Mouse (Mus musculus): ENCODE measurements around the gene Hbp1.

Hbp1 gene

GRCm38 (mm10) chr12:31900391-31900914 lies 49.9 kb downstream of the Hbp1 start:
- DNase-seq: no peak

DNA sequence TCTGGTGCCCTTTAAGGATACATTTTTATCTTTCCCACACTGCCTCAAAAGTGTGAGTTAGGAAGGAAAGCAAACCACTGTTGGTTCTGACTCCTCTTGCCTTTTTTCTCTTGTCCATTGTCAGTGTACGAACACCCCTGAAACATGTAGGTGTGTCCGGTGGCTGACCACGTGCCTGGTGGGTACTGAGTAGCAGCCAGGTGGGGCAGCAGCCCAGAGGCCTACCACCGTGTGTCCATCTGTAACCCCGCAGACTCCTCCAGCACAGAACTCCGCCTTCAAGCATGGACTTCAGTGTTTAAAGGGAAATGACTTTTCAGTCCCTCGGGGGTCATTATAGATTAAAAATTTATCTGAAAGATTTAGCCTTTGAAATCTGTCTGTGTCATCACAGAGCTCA lies 52.9 kb downstream of the Hbp1 start:
- DNase-seq: no peak

- no peak for DNase-seq
These were observed 53.3 kb downstream of the Hbp1 start for GRCm38 (mm10) chr12:31896986-31897385.

GRCm38 (mm10) chr12:31896295-31896694 lies 54.0 kb downstream of the Hbp1 start:
- DNase-seq: no peak

DNA sequence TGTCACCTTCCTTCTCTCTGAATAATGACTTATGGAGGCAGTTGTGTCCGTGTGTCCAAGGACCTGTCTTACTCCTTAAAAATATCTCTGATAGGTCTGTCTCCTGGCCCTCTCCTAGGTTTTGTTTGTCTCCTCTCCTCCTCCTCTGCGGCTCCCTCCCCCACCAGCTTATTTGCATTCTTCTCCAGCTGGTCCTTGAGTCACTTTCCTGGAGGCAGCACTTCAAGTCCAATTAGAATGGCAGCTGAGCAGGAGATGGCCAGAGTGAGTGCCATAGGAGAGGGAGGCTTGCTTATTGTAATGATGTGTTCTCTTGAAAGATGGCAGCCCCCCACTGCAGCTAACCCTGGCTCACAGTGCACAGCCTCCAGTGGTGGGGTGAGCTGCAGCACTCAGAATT lies 54.4 kb downstream of the Hbp1 start:
- DNase-seq: peak; percentile 85

DNA sequence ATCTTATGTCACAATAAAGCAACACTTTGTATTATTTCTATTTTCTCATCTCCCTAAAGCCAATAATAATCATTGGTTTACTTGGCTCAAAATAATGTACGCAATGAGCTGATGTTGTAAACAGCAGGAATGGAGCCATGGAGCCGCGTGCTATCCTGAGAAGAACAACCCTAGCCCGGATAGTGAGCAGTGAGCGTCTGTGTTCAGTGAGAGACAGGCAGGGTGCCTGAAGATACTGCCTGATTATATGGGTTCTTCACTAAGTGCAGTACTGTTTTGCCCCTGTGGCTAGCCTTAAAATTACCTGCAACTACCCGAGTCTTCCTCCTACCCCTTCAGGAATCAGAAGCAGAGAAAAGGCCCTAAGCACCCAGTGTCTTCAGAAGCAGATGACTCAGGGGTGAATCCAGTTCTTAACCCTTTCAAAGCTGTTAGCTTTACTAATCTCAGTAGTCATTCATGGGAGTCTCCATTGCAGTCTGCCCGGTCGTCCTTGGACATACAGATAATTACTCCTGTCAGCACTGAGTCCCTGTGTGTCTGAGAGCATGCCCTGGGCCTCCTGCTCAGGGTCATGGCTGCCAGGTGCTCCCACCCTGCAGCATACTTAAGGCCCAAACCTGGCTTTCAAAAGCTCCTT lies 55.1 kb downstream of the Hbp1 start:
- DNase-seq: no peak

GRCm38 (mm10) chr12:31892771-31893170 lies 57.6 kb downstream of the Hbp1 start:
- DNase-seq: no peak

GRCm38 (mm10) chr12:31892079-31892478 lies 58.3 kb downstream of the Hbp1 start:
- no peak for DNase-seq

DNA sequence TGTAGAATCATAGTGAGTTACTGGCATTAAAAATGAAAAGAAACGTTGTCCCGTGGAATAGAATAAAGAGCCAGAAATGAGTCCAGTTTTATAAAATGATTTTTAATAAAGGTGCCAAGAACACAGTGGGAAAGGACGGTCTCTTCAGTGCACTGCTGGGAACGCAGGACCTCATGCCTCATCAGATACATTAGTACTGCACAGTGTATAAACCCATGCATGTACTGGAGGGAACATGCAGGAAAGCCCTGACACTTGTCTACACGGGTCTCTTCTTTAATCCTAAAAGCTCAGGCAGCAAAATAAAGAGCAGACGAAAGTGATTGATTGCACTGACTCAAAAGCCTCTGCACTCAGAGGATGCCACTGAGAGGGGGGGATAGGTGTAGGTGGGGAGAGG lies 59.6 kb downstream of the Hbp1 start:
- DNase-seq: no peak

GRCm38 (mm10) chr12:31885844-31886606 lies 64.3 kb downstream of the Hbp1 start:
- DNase-seq: peak; percentile 84

DNA sequence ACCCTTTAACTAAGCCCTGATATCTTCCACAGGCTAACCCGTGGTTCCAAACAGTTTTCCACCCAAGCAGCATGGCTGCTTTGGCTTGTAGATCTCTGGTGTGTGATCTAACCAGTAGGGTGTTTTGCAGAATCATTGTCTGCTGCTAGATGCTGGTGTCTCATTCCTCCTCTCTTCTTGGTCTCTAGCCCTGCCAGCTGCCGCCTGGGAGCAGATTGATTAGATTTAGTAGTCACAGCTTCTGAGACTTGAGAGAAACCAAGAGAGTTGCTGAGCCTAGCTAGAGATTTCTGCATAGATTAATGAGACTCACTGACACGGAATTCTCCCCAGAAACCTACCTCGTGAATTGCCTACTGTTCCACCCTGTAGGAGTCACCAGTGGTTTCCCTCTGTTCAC lies 65.3 kb downstream of the Hbp1 start:
- no peak for DNase-seq

- DNase-seq: no peak
These were observed 66.0 kb downstream of the Hbp1 start for GRCm38 (mm10) chr12:31884365-31884764.

DNA sequence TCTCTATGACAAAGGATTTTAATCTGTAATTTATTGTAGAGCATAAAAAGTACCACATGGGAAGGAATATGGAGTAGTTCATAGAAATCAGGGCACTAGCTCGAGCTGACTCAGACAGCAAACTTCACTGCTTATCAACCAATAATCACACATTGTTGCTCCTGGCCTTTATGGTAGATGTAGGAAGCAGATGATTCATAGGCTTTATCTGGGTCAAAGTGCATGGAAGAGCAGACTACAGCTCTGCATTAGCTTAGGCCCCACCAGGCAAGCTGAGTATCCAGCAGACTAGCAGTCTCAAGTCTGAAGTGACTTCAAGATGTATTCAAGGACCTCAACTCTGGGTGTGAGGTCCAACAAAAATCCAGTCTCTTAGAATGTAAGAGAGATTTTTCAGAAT lies 67.6 kb downstream of the Hbp1 start:
- no peak for DNase-seq

DNA sequence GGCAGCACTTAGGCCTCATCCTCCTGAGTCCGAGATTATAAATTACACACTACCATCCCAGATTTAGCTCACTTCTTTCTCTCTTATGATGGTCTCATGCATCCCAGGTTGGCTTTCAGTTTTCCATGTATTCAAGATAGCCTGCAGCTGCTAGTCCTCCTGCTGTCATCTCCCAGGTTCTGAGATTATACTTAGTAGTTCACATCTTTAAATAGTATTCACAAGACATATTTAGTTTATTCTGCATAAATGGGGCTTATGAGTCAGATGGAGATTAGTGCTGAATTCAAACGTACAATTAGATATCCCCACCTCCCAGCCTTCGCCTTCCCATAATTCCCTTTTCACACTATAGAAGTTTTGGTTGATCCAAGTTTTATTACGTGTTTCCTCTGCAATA lies 73.6 kb downstream of the Hbp1 start:
- DNase-seq: no peak

Measured in right cerebral cortex, adult 18-20 months (tissue).